Mouse (Mus musculus): Measurements from ENCODE around the gene Plekho2.

Gene Plekho2

GRCm38 (mm10) chr9:65579781-65580371, at the start of gene Plekho2:
Plekho2 (minus strand) TSS chr9:65580040.
- peak; percentile 88 for DNase-seq (ENCODE audit: low read depth)

GRCm38 (mm10) chr9:65629025-65629766, 49.4 kb upstream of the Plekho2 start, which contains the start of gene Rbpms2:
Rbpms2 (plus strand) TSS chr9:65629648.
- DNase-seq (ENCODE audit: low read depth) = no peak

DNA sequence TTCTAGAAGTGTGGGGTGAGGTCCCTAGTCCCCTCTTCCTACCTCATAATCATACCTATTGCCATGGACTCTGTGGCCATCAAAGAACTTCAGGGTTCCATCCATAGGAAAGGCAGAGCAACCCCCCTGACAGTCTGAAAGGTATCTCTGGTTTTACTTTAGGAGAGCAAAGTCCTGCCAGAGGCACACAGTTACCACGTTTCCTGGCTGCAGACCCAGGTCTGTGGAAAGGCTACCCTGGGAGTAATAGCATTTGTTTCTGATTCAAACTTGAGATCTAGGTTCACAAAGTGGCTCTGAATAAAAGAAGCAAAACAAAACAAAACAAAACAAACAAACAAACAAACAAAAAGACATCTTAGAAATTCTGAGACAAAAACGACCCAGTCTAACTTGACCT, 44.4 kb upstream of the Plekho2 start:
- no peak for DNase-seq (ENCODE audit: low read depth)

DNA sequence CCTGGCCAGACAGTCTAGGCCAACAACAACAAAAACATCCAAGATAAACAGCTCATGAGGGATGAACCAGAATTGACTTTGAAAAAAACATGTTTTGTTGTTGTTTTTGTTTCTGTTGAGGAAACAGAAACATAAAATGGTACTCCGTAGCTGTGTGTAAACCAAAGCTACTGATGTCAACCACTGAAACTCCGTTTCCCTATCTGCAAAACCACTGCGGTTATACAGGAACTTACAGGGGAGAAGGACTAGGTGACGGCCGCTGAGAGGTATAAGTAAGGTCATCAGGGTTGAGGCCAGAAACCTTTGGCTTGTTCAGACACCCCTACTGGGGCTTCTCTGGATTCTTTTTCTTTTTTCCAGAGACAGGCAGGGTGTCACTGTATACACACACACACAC, 43.0 kb upstream of the Plekho2 start:
- DNase-seq (ENCODE audit: low read depth) = no peak

GRCm38 (mm10) chr9:65621666-65622065, 41.8 kb upstream of the Plekho2 start:
- no peak for DNase-seq (ENCODE audit: low read depth)

DNA sequence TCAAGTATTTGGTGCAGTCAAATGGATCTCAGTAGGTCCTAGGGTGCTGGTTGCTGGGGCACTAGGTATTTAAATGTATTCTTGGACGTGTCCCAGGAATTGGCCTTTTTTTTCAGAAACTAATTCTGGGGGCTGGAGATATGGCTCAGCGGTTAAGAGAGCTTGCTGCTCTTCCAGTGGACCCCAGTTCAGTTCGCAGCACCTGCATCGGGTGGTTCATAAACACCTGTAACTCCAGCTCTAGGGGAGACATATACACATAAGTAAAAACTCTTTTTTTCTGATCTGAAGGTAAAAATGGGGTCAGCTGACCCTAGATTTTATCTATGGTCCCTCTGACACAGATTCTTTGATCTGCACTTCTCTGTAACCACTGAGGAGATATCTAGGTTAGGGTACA, 41.4 kb upstream of the Plekho2 start:
- no peak for DNase-seq (ENCODE audit: low read depth)

- no peak for DNase-seq (ENCODE audit: low read depth)
Observed at GRCm38 (mm10) chr9:65619311-65619710, 39.5 kb upstream of the Plekho2 start.

GRCm38 (mm10) chr9:65613098-65613497, 33.3 kb upstream of the Plekho2 start:
- DNase-seq (ENCODE audit: low read depth) = no peak

GRCm38 (mm10) chr9:65611969-65612486, 32.2 kb upstream of the Plekho2 start:
- no peak for DNase-seq (ENCODE audit: low read depth)

- no peak for DNase-seq (ENCODE audit: low read depth)
Observed at GRCm38 (mm10) chr9:65607120-65607519, 27.3 kb upstream of the Plekho2 start.

- no peak for DNase-seq (ENCODE audit: low read depth)
Observed at GRCm38 (mm10) chr9:65606321-65607109, 26.7 kb upstream of the Plekho2 start.

GRCm38 (mm10) chr9:65605471-65606136, 25.8 kb upstream of the Plekho2 start:
- DNase-seq (ENCODE audit: low read depth) = peak; percentile 60

GRCm38 (mm10) chr9:65603401-65604102, 23.7 kb upstream of the Plekho2 start:
- DNase-seq (ENCODE audit: low read depth) = no peak

GRCm38 (mm10) chr9:65600951-65601350, 21.1 kb upstream of the Plekho2 start:
- no peak for DNase-seq (ENCODE audit: low read depth)

DNA sequence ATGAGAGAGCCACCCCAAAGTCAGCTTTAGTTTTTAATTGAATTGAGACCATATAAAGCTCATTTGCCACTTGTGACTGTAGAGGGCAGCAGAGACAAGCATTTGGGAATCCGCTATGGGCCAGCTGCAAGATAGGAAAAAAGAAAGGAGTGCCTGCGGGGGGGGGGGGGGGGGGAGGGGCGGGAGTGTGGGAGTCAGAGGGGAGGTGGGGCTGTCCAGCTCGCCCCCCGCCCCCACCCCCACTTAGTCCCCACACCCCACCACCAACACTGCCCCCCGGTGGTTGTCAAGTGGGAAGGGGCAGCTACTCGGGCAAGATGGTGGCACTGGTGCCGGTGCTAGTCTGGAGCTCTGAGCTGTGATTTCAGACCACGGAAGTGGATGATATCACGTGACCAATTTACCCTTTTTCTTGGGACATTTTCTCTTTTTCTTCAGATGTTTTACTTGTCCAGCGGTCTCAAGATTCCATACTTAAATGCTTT, 19.0 kb upstream of the Plekho2 start:
- DNase-seq (ENCODE audit: low read depth) = no peak

DNA sequence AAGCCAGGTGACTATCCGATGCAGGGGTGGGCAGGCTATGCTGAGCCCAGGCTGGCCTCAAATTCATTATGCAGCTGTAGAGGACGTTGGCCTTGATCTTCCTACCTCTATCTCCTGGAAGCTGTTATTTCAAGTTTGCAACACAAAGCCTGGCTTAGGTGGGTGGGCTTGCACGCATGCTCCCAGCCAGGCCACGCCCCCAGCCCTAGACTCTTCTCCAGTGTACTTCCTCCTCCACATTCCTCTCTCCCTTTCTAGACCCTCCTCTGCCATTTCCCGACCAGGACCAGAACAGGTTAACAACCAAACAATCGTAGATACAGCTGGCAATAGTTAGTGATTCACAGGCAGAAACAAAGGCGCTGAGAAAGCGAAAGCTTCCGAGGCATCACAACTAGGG, 13.8 kb upstream of the Plekho2 start:
- no peak for DNase-seq (ENCODE audit: low read depth)

- no peak for DNase-seq (ENCODE audit: low read depth)
Observed at GRCm38 (mm10) chr9:65592721-65593120, 12.9 kb upstream of the Plekho2 start.

DNA sequence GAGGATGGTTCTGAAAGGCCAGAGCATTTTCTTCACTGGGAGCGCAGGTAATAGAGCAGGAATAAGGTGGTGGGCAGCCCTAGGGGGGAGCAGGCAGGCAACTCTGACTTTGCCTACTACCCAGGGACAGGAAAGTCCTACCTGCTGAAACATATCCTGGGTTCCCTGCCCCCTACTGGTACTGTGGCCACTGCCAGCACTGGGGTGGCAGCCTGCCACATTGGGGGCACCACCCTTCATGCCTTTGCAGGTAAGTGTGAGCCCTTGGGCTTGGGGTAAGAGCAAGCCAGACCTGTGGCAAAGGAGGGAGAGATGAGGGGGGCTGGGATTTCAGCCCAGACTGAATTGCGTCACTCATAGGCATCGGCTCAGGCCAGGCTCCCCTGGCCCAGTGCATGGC, 9.3 kb upstream of the Plekho2 start:
- no peak for DNase-seq (ENCODE audit: low read depth)

DNA sequence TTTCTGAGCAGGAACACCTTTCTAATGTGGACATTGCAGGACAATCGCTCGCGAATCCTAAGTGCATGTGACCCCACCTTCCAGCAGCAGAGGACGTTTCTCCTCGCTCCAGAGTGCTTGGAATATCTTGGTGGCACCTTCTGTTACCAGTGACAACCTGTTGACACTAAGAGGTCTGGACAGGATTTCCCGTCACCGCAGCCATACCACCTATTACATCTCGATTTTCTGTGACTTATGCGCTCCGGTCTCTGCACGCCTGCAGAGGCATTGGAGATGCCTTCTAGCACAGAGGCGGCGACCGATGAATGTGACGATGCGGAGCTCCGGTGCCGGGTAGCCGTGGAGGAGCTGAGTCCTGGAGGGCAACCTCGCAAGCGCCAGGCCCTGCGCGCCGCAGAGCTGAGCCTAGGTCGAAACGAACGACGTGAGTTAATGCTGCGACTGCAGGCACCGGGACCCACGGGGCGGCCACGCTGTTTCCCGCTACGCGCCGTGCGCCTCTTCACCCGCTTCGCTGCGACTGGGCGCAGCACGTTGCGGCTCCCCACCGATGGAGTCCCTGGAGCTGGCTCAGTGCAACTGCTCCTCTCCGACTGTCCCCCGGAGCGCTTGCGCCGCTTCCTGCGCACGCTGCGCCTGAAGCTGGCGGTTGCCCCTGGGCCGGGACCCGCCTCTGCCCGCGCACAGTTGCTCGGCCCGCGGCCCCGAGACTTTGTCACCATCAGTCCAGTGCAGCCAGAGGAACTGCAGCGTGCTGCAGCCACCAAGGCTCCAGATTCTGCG, 7.9 kb upstream of the Plekho2 start:
- DNase-seq (ENCODE audit: low read depth) = no peak

DNA sequence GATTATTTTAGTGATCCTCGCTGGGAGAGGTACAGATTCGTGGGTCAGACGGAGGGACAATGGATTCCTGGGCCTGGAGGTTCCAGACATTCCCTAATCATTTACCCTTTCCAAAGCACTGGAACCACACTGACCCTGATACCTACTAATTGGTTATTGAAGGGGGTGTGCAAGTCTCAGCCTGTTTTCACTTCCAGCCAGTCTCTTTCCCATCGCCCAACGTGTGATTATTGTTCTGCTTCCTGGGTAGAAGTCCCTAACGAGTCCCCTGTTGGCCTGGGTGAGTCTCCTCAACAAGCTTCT, 7.4 kb upstream of the Plekho2 start:
- no peak for DNase-seq (ENCODE audit: low read depth)
